Mouse (Mus musculus) brain, embryonic 14.5 days (tissue): Measurements from ENCODE around the gene Prl7a2. TPM values are rescaled to one million over a fixed set of nuclear protein-coding genes. Genes with fewer than 3 reads are reported as not detected.

Source experiments
- DNase-seq: peaks from one replicate; pipeline ENCODE4 v3.0.0-alpha.2; 2011; ENCODE audit warnings: low read depth
- CTCF ChIP-seq: fragments of 200-500 bp; IDR thresholded peaks from 2 replicates; pipeline ENCODE4 v1.5.1; 2012; ENCODE audit warnings: inconsistent platforms, mild to moderate bottlenecking, moderate library complexity, borderline replicate concordance; ENCODE audit not compliant: insufficient read depth, insufficient read length; ENCODE audit errors: extremely low read depth
- POLR2A ChIP-seq: fragments of 200-500 bp; IDR thresholded peaks from 2 replicates; pipeline ENCODE4 v1.6.1; 2012; ENCODE audit warnings: mild to moderate bottlenecking, inconsistent platforms, borderline replicate concordance; ENCODE audit not compliant: poor library complexity, insufficient read depth, insufficient read length, severe bottlenecking; ENCODE audit errors: extremely low read depth
- polyA plus RNA-seq: library from polyadenylated mRNA; depleted of rRNA; stranded (reverse); fragments of >200 nt; gene quantifications from 2 replicates; pipeline ENCODE4 v1.2.3, GENCODE M21; 2012; rRNA removed

Prl7a2 gene
- not detected in 2 replicates for polyA plus RNA-seq

- TF ChIP-seq POLR2A (no peak), CTCF (no peak)
- no peak for DNase-seq
These were observed at the start of gene Prl7a2 for GRCm38 (mm10) chr13:27667936-27668335. Prl7a2 (minus strand) TSS chr13:27668036.

- TF ChIP-seq CTCF = no peak
- no peak for TF ChIP-seq POLR2A
- DNase-seq = no peak
These were observed 48.8 kb upstream of the Prl7a2 start, which contains the start of gene Prl7d1 for GRCm38 (mm10) chr13:27716636-27717035. Prl7d1 (minus strand) TSS chr13:27716736.

- no peak for DNase-seq
- TF ChIP-seq POLR2A (no peak), CTCF (no peak)
These were observed 38.7 kb upstream of the Prl7a2 start for GRCm38 (mm10) chr13:27706521-27706920.

GRCm38 (mm10) chr13:27660747-27661146 is 7.1 kb downstream of the Prl7a2 start:
- TF ChIP-seq CTCF (no peak), POLR2A (no peak)

GRCm38 (mm10) chr13:27642393-27642792 is 25.4 kb downstream of the Prl7a2 start, which contains the start of gene Prl7a1:
Prl7a1 (minus strand) TSS chr13:27642493.
- no peak for DNase-seq

More at GRCm38 (mm10) chr13:27660747-27661146, 7.1 kb downstream of the Prl7a2 start:
- no peak for DNase-seq

GRCm38 (mm10) chr13:27610482-27610881 is 57.4 kb downstream of the Prl7a2 start, which contains the start of gene Prl7b1:
Prl7b1 (minus strand) TSS chr13:27610582.
- no peak for DNase-seq
- TF ChIP-seq CTCF = no peak
- no peak for TF ChIP-seq POLR2A

More at GRCm38 (mm10) chr13:27642393-27642792, 25.4 kb downstream of the Prl7a2 start, which contains the start of gene Prl7a1:
- TF ChIP-seq POLR2A (no peak), CTCF (no peak)

Other genes with a start within 250 kb of the Prl7a2 start
- not detected in 2 replicates for gene Prl8a6, start 229.3 kb downstream of the Prl7a2 start, polyA plus RNA-seq
- not detected in 2 replicates for gene Prl8a8, start 154.8 kb downstream of the Prl7a2 start, polyA plus RNA-seq
- gene Prl8a9, start 103.4 kb downstream of the Prl7a2 start, polyA plus RNA-seq = 0.21 and 0.37 TPM in 2 replicates
- gene Prl8a1, start 85.9 kb downstream of the Prl7a2 start, polyA plus RNA-seq = not detected in 2 replicates
- not detected in 2 replicates for gene Prl7b1, start 57.5 kb downstream of the Prl7a2 start, polyA plus RNA-seq
- gene Prl7a1, start 25.5 kb downstream of the Prl7a2 start, polyA plus RNA-seq = 0.18 and 0.33 TPM in 2 replicates
- 0.07 and 0.09 TPM in 2 replicates for gene Prl7d1, start 48.7 kb upstream of the Prl7a2 start, polyA plus RNA-seq
- not detected in 2 replicates for gene Prl7c1, start 112.8 kb upstream of the Prl7a2 start, polyA plus RNA-seq
- gene Prl2a1, start 133.6 kb upstream of the Prl7a2 start, polyA plus RNA-seq = 0.10 TPM in 1 of 2 replicates, not detected in the other
- gene Prl2c1, start 181.3 kb upstream of the Prl7a2 start, polyA plus RNA-seq = not detected in 2 replicates